Mouse (Mus musculus): ENCODE data around the gene Slf1. TPM values are rescaled to one million over a fixed set of nuclear protein-coding genes. Genes with fewer than 3 reads are reported as not detected.

Slf1 gene
- polyA plus RNA-seq, 1 experiment from 2014 or later = 25.6 TPM

GRCm38 (mm10) chr13:77043375-77043774 is 91.9 kb downstream of the Slf1 start:
- Histone ChIP-seq H3K4me3 (ENCODE audit: low read length) (no peak overlapping the region), H3K27ac (ENCODE audit: low read depth, low read length) (no peak overlapping the region), H3K27me3 (replicated peaks; ENCODE audit: control insufficient read depth, insufficient read depth, low read length) (no peaks in the 10 kb centered on the region), H3K36me3 (ENCODE audit: control insufficient read depth, insufficient read depth, low read length) (no peaks in the 10 kb centered on the region), H3K9me3 (ENCODE audit: control insufficient read depth, low read length) (no peaks in the 10 kb centered on the region), H3K9ac (ENCODE audit: low read depth, low read length) (no peak overlapping the region), H3K4me2 (ENCODE audit: low read length) (no peak overlapping the region), H3K4me1 (ENCODE audit: control insufficient read depth, insufficient read depth, low read depth, low read length) (no peaks in the 10 kb centered on the region; the same call in 1 of the 2 replicates)
- ATAC-seq = no peak
- WGBS = 43% methylated on average over 1 of the region's 1 CpGs

GRCm38 (mm10) chr13:77029594-77029993 is 105.7 kb downstream of the Slf1 start:
- no peak overlapping the region for H3K4me3 ChIP-seq (ENCODE audit: low read length)
- no peak overlapping the region for H3K27ac ChIP-seq (ENCODE audit: low read depth, low read length)
- WGBS = 75% methylated on average over 5 of the region's 5 CpGs
- H3K27me3 ChIP-seq (replicated peaks; ENCODE audit: control insufficient read depth, insufficient read depth, low read length) = no peaks in the 10 kb centered on the region
- H3K9ac ChIP-seq (ENCODE audit: low read depth, low read length) = no peak overlapping the region
- H3K9me3 ChIP-seq (ENCODE audit: control insufficient read depth, low read length) = no peaks in the 10 kb centered on the region
- H3K4me2 ChIP-seq (ENCODE audit: low read length) = no peak overlapping the region
- no peaks in the 10 kb centered on the region for H3K36me3 ChIP-seq (ENCODE audit: control insufficient read depth, insufficient read depth, low read length)
- H3K4me1 ChIP-seq (ENCODE audit: control insufficient read depth, insufficient read depth, low read depth, low read length) = no peaks in the 10 kb centered on the region
- ATAC-seq = no peak

- no peaks in the 10 kb centered on the region for H3K36me3 ChIP-seq (ENCODE audit: control insufficient read depth, insufficient read depth, low read length)
- no peak overlapping the region for H3K27ac ChIP-seq (ENCODE audit: low read depth, low read length)
- ATAC-seq = no peak
- no peak overlapping the region for H3K4me2 ChIP-seq (ENCODE audit: low read length)
- H3K9me3 ChIP-seq (ENCODE audit: control insufficient read depth, low read length) = no peaks in the 10 kb centered on the region
- no peak overlapping the region for H3K4me3 ChIP-seq (ENCODE audit: low read length)
- no peaks in the 10 kb centered on the region for H3K27me3 ChIP-seq (replicated peaks; ENCODE audit: control insufficient read depth, insufficient read depth, low read length)
- WGBS = 83% methylated on average over 2 of the region's 2 CpGs
- no peak overlapping the region for H3K9ac ChIP-seq (ENCODE audit: low read depth, low read length)
- H3K4me1 ChIP-seq (ENCODE audit: control insufficient read depth, insufficient read depth, low read depth, low read length) = no peaks in the 10 kb centered on the region
These were observed 116.4 kb downstream of the Slf1 start for GRCm38 (mm10) chr13:77018851-77019250.

GRCm38 (mm10) chr13:77003684-77004083 is 131.6 kb downstream of the Slf1 start:
- H3K36me3 ChIP-seq (ENCODE audit: control insufficient read depth, insufficient read depth, low read length) = no peaks in the 10 kb centered on the region
- H3K4me2 ChIP-seq (ENCODE audit: low read length) = no peak overlapping the region
- H3K9ac ChIP-seq (ENCODE audit: low read depth, low read length) = no peak overlapping the region
- no peak overlapping the region for H3K27ac ChIP-seq (ENCODE audit: low read depth, low read length)
- H3K4me1 ChIP-seq (ENCODE audit: control insufficient read depth, insufficient read depth, low read depth, low read length) = no peaks in the 10 kb centered on the region
- H3K4me3 ChIP-seq (ENCODE audit: low read length) = no peak overlapping the region
- no peak for ATAC-seq
- WGBS = 96% methylated on average over 1 of the region's 1 CpGs
- H3K9me3 ChIP-seq (ENCODE audit: control insufficient read depth, low read length) = no peaks in the 10 kb centered on the region
- no peaks in the 10 kb centered on the region for H3K27me3 ChIP-seq (replicated peaks; ENCODE audit: control insufficient read depth, insufficient read depth, low read length)

DNA sequence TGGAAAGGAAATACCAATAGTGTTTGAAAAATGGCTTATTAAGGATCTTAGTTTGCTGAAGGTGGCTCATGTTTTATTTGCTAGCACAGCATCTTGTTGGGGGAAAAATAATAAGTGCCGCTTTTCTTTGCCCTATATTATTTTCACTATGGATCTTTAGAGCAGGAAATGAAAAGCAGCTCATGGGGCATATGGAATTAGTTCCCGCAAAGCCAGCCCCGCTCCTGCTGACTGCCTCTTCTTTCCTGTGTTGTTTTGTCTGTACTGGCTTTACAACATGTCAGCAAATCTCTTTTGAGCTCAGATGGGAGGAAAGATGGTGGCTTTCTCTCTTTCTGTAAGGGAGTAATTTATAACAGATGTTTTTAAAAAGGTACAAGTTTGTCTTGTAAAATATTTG is 132.6 kb downstream of the Slf1 start:
- ATAC-seq = no peak
- WGBS = 67% methylated on average over 3 of the region's 3 CpGs

More for the DNA sequence above, 132.6 kb downstream of the Slf1 start:
- Histone ChIP-seq H3K9ac (ENCODE audit: low read depth, low read length) (no peak overlapping the region), H3K27ac (ENCODE audit: low read depth, low read length) (no peak overlapping the region), H3K27me3 (replicated peaks; ENCODE audit: control insufficient read depth, insufficient read depth, low read length) (no peaks in the 10 kb centered on the region), H3K9me3 (ENCODE audit: control insufficient read depth, low read length) (no peaks in the 10 kb centered on the region), H3K4me2 (ENCODE audit: low read length) (no peak overlapping the region), H3K36me3 (ENCODE audit: control insufficient read depth, insufficient read depth, low read length) (no peaks in the 10 kb centered on the region), H3K4me1 (ENCODE audit: control insufficient read depth, insufficient read depth, low read depth, low read length) (no peaks in the 10 kb centered on the region), H3K4me3 (ENCODE audit: low read length) (no peak overlapping the region)

Other genes with a start within 250 kb of the Slf1 start
- gene 2210408I21Rik, start 67 bp upstream of the Slf1 start, polyA plus RNA-seq (2015; fragmentation: Nextera tagmentation; extraction: Ambion mirVana) = 10.3 and 12.5 TPM in 2 replicates